Mouse (Mus musculus): ENCODE measurements around the gene Ypel2.

GRCm38 (mm10) chr11:86990309-86990708 lies 3.2 kb downstream of the Ypel2 start:
- no peak for TF ChIP-seq CTCF (IDR thresholded peaks at IDR 0.05; ENCODE audit: control insufficient read depth, insufficient read depth, low read length)
- TF ChIP-seq POLR2A (IDR thresholded peaks at IDR 0.05; ENCODE audit: borderline replicate concordance, control insufficient read depth, low read depth, low read length), result no peak
